Mouse (Mus musculus): Measurements from ENCODE around the gene Plekha5.
"Not testable (repeated sequence)": the region's sequence is repeated elsewhere in the genome, so short reads cannot be mapped to it uniquely, and the experiment has no call there.

Plekha5 gene

GRCm38 (mm10) chr6:140528414-140528813, 104.6 kb downstream of the Plekha5 start:
- DNase-seq (ENCODE audit: low spot score) = no peak

DNA sequence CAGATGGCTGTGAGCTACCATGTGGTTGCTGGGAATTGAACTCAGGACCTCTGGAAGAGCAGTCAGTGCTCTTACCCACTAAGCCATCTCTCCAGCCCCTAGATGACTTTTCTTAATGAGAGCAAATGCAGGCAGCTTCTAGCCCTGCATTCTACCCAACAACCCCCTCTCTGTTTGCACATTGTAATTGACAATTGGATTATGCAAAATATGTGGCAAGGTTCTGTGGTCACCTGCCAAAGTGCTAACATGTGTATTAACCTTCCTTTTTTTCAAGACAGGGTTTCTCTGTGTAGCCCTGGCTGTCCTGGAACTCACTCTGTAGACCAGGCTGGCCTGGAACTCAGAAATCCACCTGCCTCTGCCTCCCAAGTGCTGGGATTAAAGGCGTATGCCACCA, 109.0 kb downstream of the Plekha5 start:
- not testable (repeated sequence) for DNase-seq (ENCODE audit: low spot score)

GRCm38 (mm10) chr6:140533606-140534005, 109.8 kb downstream of the Plekha5 start:
- no peak for DNase-seq (ENCODE audit: low spot score)

DNA sequence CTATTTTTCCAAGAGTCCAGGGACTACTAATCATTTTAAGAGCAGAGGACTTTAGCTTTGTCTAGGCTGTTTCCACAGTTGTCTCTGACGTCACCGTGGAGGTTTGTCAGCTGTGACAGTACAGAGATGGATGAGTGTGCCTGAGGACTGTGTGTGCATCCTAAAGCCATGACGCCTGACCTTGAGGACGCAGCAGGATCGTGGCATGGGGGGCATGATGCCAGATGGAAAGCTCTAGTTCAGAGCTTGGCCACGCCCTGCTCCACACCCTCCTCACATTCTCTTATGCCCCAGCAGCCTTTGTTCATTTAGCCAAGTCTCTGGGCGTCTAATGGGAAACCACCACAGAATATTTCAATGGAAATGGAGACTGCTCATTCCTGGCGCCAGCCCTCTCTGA, 111.7 kb downstream of the Plekha5 start:
- no peak for DNase-seq (ENCODE audit: low spot score)

GRCm38 (mm10) chr6:140541919-140542318, 118.1 kb downstream of the Plekha5 start:
- no peak for DNase-seq (ENCODE audit: low spot score)

DNA sequence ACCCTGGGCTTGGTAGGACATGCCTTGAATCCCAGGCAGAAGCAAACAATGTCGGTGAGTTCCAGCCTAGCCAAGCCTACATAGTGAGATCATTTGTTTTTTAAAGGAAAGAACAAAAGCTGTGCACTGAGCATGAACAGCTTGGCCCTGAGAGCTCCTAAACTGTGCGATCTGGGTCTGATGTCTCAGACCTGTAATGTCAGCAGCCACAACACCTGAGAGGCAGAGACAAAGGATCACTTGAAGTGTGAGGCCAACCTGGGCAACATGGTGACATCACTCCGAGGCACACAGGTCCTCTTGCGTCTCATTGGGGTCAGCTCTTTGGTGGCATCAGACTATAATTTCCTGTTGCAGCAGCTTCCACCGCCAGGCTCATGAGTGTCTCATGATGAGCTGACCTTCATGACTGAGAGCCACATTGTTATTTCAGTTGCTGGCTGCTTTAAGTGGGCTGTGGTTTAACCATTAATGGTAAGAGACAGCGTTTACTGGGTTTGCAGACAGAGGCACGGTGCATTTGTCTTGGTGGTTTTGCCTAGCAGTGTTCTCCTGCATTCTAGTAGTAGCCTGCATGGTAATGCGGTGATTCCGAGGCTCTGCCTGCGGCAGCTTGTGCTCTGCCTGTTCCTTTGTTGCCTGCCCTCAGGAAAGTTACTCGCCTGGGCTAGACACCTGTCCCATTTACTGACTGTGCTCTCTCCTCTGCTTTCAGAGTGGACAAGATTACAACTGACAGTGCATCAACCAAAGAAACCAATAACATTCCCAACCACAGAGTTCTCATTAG, 119.3 kb downstream of the Plekha5 start:
- no peak for DNase-seq (ENCODE audit: low spot score)

- no peak for DNase-seq (ENCODE audit: low spot score)
These were observed 122.2 kb downstream of the Plekha5 start for GRCm38 (mm10) chr6:140546095-140546494.

DNA sequence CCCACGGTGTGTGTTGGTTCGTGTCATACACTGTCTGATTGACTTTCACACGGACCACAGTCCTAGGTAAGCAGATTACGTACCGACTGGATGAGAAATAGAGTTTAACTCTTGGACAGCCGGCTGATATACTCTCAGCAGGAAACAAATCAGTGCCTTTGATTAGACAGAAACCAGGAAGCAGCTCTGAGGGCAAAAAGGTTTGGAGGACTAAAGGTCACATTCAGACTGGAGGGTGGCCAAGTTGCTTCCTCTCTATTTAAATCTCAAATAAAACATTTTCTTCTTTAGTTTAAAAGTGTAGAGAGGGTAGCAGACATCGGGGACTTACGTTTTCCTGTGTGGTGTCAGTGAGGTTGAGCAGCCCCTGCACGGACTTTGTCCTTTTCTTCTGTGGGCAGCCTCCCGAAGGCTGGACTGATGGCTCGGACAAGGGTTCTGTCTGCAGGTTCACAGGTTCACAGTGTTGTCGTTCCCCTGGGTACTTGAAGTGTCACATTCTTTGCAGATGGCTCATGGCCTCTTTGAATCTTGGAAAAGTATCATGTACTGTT, 122.9 kb downstream of the Plekha5 start:
- DNase-seq (ENCODE audit: low spot score) = no peak

DNA sequence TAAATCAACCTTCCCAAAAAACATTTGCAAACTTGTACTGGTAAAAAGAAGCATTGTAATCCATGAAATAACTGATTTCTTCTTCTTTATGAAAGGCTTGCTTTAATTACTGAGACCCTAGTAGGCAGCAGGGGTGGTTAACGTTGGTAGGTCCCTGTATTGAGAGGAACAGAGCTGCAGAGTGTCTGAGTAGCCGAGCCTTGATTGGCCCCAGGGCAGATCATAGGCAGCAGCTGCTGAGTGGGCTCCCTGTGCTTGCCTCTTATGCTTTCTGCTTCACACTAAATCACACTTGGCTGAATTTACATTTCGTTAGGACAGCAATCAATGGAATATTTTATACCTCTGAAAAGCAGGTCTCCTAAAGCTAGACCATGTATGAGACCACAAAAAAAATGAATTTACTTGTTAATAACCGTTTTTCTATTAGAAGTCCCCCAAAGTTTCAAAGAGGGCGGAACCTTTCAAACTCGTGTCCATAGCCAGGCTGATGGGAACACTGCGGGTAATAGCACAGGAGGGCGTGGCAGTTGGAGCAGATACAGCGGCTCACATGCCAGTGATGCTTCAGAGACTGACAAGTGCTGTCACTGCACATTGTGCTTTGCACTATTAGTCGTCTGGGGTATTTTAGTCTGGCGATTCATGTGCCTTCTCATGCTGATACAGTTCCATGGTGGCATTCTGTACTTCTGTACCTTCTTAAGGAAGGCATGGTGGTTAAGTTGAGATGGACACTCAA, 123.5 kb downstream of the Plekha5 start:
- DNase-seq (ENCODE audit: low spot score) = no peak

GRCm38 (mm10) chr6:140548082-140548769, 124.4 kb downstream of the Plekha5 start:
- peak; percentile 32 for DNase-seq (ENCODE audit: low spot score)

DNA sequence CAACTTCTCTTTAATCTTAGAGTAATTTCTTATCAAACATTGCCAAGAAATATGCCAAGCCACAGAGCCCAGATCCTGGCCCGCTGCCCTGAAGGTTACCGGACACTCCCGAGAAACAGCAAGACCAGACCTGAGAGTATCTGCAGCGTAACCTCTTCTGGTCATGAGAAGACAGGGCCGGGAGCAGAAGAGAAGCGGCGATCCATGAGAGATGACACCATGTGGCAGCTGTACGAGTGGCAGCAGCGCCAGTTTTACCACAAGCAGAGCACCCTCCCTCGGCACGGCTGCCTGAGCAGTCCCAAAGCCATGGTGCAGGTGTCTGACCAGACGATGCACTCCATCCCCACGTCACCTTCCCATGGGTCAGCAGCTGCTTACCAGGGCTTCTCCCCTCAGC, 126.9 kb downstream of the Plekha5 start:
- DNase-seq (ENCODE audit: low spot score) = no peak

- DNase-seq (ENCODE audit: low spot score) = peak; percentile 18
These were observed 130.4 kb downstream of the Plekha5 start for GRCm38 (mm10) chr6:140554261-140554660.

GRCm38 (mm10) chr6:140559411-140559810, 135.6 kb downstream of the Plekha5 start:
- peak; percentile 50 for DNase-seq (ENCODE audit: low spot score)

- DNase-seq (ENCODE audit: low spot score) = peak; percentile 25
These were observed 137.5 kb downstream of the Plekha5 start for GRCm38 (mm10) chr6:140561151-140561916.

DNA sequence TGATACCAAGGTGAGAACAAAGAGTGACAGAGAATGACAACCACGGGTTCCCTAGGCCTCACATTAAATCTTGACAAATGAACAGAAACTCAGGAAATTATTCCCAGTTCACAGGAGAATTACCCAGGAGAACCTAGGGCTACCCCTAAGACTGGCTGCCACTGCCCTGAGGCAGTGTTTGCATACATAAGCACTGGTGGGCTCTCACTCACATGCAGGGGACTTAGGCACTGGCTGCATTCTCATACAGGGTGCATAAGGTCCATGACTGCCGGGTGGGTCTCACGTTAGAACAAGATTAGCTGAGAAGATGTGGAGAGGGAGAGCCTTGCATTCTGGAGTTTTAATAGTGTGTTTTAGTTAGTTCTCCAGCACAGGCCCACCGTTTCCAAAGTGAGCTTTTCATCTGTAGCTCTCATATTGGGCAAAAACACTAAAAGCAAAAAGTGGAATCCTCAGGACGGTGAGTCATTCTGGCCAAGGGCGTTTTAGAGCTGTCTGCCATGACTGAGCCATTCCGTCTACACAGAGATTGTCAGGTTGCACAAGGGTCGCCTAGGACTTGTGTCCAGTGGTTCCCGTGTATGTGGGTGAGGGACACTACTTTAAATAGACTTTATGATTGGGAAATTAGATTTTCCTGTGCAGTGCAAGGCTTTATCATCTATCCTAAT, 138.2 kb downstream of the Plekha5 start:
- DNase-seq (ENCODE audit: low spot score) = no peak

- no peak for DNase-seq (ENCODE audit: low spot score)
These were observed 143.3 kb downstream of the Plekha5 start for GRCm38 (mm10) chr6:140567199-140567598.

DNA sequence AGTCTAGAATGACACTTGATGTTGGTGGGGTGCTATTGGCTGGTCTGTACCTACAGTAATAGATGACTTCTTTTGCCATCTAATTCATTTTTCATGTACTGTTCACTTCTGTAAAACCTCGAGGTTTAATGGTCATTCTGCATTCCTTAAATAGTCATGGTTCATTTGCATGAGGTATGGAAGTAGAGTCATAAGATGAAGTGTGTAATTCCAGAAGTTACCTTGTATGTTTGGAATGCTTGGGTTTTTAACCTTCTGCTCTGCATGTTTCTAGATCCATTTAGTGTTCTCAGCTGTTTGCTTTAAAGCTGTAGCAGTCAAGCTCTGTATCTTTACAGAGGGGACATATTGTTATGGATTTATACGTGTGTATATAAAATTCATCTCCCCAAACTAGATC, 144.0 kb downstream of the Plekha5 start:
- no peak for DNase-seq (ENCODE audit: low spot score)

- peak; percentile 57 for DNase-seq (ENCODE audit: low spot score)
These were observed 146.3 kb downstream of the Plekha5 start for GRCm38 (mm10) chr6:140570152-140570551.

DNA sequence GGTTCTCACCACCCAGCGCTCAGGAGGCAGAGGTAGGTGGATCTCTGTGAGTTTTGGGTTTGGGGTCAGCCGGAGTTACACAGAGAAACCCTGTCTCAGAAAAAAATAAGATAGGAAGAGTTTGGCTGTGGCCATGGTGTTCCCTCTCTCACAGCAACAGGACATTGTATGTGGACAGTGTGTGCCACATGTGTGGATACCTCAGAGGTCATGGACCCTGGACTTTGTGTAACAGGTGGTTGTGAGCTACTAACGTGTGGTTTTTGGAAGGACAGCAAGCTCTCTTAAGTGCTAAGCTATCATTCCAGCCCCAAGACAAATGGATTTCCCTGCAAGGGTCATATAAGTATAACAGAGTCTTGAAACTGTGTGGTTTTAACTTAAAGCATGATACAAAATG, 151.1 kb downstream of the Plekha5 start:
- DNase-seq (ENCODE audit: low spot score) = no peak

DNA sequence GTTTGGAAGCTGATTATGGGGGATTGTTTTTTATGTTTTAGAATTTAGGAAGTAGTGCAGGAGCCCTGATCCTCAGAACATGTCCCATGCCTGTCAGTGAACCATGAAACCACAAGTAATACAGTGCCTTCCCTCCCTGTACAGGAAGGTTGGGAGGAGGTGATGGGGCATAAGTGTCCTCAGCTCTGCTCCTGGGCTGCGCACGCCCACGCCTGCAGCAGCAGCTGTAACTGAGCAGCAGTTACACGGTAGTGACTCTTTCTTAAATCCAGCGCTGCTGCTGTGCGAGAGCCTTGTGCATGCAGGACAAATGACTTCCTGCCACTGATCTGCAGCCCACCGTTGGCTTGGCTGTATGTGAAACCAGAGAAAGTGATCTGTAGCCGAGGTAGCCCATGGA, 152.3 kb downstream of the Plekha5 start:
- DNase-seq (ENCODE audit: low spot score) = no peak
